Mouse (Mus musculus) olfactory bulb, adult 2 months (tissue): Measurements from ENCODE around the gene Dcun1d3. TPM values are rescaled to one million over a fixed set of nuclear protein-coding genes. Genes with fewer than 3 reads are reported as not detected.

Experiments used
- H3K27ac ChIP-seq: fragments of 200-500 bp; 2 replicates; pipeline ENCODE4 v1.5.1; 2012; ENCODE audit warnings: low read depth, low read length; ENCODE audit not compliant: insufficient read depth
- H3K4me1 ChIP-seq: fragments of 200-500 bp; 2 replicates; pipeline ENCODE4 v1.6.1; 2012; ENCODE audit warnings: low read length; ENCODE audit not compliant: control insufficient read depth, insufficient read depth
- H3K4me3 ChIP-seq: fragments of 200-500 bp; 2 replicates; pipeline ENCODE4 v1.5.1; 2012; ENCODE audit warnings: mild to moderate bottlenecking, low read depth, low read length, moderate library complexity; ENCODE audit not compliant: insufficient read depth
- CTCF ChIP-seq: fragments of 200-500 bp; IDR thresholded peaks from 2 replicates; pipeline ENCODE4 v1.5.1; 2012; ENCODE audit warnings: low read depth, mild to moderate bottlenecking, low read length, moderate library complexity; ENCODE audit not compliant: insufficient read depth
- POLR2A ChIP-seq: fragments of 200-500 bp; IDR thresholded peaks from 2 replicates; pipeline ENCODE4 v1.6.1; 2012; ENCODE audit warnings: mild to moderate bottlenecking, low read depth, low read length, moderate library complexity; ENCODE audit not compliant: insufficient read depth
- WGBS: fragments of 180-500 bp; shearing (Covaris S2); methylation state at CpG from one replicate; pipeline ENCODE4 v1.1.7; 2018; 5-methylcytosine and 5-hydroxymethylcytosine counted together
- polyA plus RNA-seq: library from polyadenylated mRNA; stranded (reverse); fragments of >200 nt; gene quantifications from 2 replicates; pipeline ENCODE4 v1.2.4, GENCODE M21; 2012; ENCODE audit warnings: low replicate concordance; ENCODE audit not compliant: missing spikeins, insufficient read depth, insufficient read length

Dcun1d3 gene
- polyA plus RNA-seq, 1 experiment, result not detected

DNA sequence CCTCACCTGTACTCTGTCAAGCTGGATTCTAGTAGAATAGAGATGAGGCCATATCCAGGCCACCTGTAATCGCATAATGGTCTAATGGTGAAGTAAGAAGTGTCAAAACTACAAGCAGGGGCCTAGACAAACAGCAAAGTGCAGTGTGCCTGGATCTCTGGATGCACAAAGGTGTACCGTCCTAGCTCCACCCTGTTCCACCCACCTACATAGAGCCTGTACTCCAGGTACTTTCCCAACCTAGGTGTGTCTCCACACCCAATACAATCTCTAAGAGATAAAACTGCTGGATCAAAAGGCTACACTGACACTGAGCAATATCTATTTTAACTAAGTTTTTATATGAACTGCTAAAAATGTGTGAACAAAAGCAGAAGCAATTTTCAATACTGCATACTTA is 35.5 kb downstream of the Dcun1d3 start:
- H3K27ac ChIP-seq, result no peak overlapping the region
- H3K4me3 ChIP-seq, result no peak overlapping the region
- peaks cover 12% of the 10 kb centered on the region for H3K4me1 ChIP-seq
- no peak for TF ChIP-seq POLR2A
- TF ChIP-seq CTCF, result no peak
- 93% methylated on average over 2 of the region's 2 CpGs for WGBS

DNA sequence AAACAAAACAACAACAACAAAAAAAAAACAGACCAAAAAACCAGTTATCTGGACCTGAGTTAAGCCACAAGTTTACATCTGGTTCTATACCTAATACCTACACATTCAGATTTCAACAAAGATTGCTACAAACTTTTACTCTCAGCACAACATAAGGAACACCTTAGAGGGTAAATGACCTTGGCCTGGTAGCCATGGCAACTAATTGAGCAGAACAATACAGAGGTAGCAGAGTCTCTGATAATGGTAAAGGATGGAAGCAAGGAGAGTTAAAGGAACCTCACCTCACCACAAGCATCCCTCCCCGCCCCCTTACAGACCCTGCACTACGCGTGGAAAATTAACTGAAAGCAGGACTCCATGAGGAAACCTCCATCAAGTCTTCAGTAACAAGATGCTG is 36.0 kb downstream of the Dcun1d3 start:
- TF ChIP-seq CTCF (no peak), POLR2A (no peak)
- H3K4me3 ChIP-seq, result no peak overlapping the region
- peaks cover 12% of the 10 kb centered on the region for H3K4me1 ChIP-seq
- WGBS, result 91% methylated on average over 3 of the region's 3 CpGs
- H3K27ac ChIP-seq, result no peak overlapping the region

DNA sequence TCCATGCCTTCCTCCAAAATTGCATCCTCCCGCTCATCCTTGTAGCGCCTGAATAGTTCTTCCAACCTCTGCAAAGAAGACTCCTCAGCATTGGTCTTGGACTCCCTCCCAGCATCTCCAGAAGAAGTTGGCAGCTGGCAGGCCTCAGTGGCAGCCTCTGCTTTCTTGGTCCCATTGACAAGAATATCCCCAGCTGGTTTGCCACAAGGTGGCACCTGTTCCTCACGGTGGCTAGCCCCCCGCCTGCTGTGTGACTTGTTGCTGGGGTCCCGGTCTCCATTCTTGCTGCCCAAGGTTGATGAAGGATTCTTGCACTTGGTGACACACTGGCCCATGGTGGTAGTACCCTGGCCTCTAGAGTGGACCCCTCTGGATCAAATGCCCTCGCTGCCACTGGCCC is 36.6 kb downstream of the Dcun1d3 start:
- TF ChIP-seq CTCF (no peak), POLR2A (no peak)
- Histone ChIP-seq H3K4me1 (peaks cover 12% of the 10 kb centered on the region), H3K27ac (no peak overlapping the region), H3K4me3 (no peak overlapping the region)
- WGBS, result 78% methylated on average over 6 of the region's 6 CpGs

DNA sequence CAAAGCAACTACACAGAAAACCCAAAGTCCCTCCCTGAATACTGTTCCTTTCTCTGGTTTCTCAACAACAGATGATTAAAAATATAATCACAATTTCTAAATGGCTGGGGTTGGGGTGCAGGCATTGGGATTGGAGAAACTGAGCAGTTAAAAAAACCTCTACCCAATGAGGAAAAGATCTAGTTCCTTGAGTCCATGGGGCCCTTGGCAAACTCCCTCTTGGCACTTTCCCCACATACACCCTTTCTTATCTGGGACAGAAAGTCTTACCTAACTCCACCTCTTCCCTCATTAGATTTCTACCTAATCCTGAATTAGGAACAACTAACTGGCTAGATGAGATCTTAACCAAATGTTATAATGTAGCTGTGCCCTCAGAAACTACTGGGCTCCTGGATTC is 41.1 kb downstream of the Dcun1d3 start:
- no peak overlapping the region for H3K4me3 ChIP-seq
- no peak overlapping the region for H3K27ac ChIP-seq
- TF ChIP-seq CTCF, result no peak
- no peak for TF ChIP-seq POLR2A
- peaks cover 5% of the 10 kb centered on the region; the same call in 1 of the 2 replicates for H3K4me1 ChIP-seq

DNA sequence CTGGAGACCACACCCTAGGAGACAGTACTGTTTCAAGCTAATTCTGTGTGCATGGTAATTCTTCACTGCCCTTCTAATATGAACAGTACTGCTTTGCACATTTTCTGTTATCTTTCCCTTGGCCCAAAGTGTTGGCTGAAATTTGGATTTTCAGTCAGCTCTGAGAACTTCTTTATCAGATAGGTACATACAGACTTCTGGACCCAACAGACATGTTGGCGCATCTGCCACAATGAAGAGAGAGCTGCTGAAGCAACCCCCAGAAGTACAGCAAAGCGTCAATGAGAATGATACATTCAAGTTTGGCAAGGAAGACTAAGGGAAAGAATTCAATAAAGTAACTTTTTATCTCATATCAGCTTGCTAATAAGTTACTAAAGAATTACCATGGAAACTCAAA is 41.7 kb downstream of the Dcun1d3 start:
- TF ChIP-seq POLR2A (no peak), CTCF (no peak)
- no peak overlapping the region for H3K27ac ChIP-seq
- WGBS, result 99% methylated on average over 2 of the region's 2 CpGs
- peaks cover 1% of the 10 kb centered on the region; the same call in 1 of the 2 replicates for H3K4me1 ChIP-seq
- H3K4me3 ChIP-seq, result no peak overlapping the region

DNA sequence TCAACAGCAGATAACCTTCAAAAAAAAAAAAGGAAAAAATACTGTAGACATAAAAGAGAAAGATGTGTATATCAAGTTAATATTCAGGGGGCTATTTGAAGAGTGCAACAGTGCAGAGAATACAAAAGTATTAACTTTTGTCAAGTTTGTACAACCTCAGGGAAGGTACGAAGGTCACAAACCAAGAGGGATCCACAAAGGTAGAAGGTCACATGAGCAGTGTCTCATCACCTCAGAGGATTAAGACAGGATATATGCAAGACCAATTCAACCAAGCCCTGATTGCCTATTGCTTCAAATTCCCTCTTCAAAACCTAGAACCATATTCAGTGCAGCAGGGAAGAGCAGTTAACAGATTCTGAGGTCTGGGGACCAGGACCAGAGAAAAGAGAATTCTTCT is 42.9 kb downstream of the Dcun1d3 start:
- H3K4me1 ChIP-seq, result no peaks in the 10 kb centered on the region
- no peak overlapping the region for H3K4me3 ChIP-seq
- no peak overlapping the region for H3K27ac ChIP-seq
- 98% methylated on average over 1 of the region's 1 CpGs for WGBS
- no peak for TF ChIP-seq POLR2A
- no peak for TF ChIP-seq CTCF

DNA sequence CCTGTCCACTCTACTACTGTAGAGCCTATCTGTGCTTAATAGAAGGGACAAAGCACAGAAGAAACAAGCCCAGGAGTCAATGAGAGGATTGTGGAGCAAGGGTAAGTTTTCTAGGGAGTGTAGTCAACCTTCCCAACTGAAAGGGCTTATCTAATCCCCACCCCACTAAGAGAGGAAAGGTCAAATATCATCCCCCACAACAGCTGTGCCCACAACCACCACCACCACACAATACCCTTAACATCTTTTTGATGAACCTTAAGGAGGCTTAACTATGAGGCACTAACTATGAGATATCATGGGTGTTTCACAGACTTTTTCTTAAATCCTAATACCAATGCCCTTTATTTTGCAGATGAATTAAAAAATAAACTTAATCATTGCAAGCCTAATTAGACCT is 43.6 kb downstream of the Dcun1d3 start:
- Histone ChIP-seq H3K4me3 (no peak overlapping the region), H3K27ac (no peak overlapping the region), H3K4me1 (no peaks in the 10 kb centered on the region)
- TF ChIP-seq POLR2A (no peak), CTCF (no peak)

DNA sequence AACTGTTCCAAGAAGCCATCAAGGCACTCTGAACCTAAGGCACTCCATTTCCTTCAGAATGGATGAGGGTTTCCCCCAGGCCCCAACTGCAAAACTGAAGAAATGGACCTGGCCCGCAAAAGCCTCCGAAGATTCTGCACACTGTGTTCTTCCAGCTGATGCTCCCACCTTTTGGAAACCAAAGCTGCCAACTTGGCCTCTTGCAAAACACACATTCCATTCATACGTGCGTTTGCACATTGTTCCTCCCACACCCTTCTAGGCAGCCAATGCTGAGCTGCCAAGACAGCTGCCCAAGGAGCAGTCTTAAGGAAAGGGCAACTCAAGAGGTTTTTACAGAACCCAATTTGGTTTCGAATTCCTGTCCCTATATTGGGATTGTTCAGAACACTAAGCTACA is 45.4 kb downstream of the Dcun1d3 start:
- TF ChIP-seq CTCF (no peak), POLR2A (no peak)
- whole genome bisulfite sequencing, result 50% methylated on average over 5 of the region's 5 CpGs
- Histone ChIP-seq H3K4me3 (no peak overlapping the region), H3K27ac (no peak overlapping the region), H3K4me1 (no peaks in the 10 kb centered on the region)

DNA sequence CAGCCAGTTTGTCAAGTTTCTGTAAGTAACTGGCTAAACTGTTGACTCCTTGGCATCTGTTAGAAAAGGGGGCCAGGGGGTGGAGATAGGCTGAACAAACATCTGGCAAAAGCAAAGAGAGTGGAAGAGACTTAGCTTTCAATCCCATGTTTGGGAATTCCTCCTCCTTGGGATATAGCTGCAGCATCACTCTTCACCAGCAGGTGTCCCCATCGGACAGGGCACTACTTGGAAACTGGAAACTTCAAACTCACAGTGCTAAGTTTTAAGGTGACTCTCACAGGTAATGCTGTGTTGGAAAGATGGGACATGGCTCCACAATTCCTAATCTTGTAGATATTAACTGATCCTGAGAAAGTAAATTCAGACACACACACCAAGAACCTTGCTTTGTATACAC is 47.0 kb downstream of the Dcun1d3 start:
- WGBS, result 0% methylated on average over 1 of the region's 1 CpGs
- H3K4me1 ChIP-seq, result no peaks in the 10 kb centered on the region
- no peak for TF ChIP-seq CTCF
- TF ChIP-seq POLR2A, result no peak
- H3K27ac ChIP-seq, result no peak overlapping the region
- H3K4me3 ChIP-seq, result no peak overlapping the region

DNA sequence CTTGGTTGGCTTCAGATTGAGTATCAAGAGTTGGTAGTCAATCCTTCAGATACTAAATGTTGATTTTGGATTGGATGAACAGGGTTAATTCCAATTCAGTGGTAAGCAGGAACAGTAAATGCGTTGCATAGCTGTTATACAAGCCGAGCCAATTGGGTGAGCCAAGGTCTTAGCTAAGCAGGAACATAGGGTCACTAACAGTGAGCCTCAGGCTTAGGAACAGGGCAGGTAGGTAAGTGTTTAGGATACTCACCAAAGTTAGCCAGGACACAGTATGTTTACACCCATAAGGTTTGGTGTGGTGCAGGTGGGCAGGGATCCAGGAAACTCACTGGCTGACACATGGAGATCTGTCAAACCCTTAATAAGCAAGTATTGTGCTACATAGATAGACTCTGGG is 48.7 kb downstream of the Dcun1d3 start:
- no peaks in the 10 kb centered on the region for H3K4me1 ChIP-seq
- no peak overlapping the region for H3K4me3 ChIP-seq
- TF ChIP-seq POLR2A (no peak), CTCF (no peak)
- no peak overlapping the region for H3K27ac ChIP-seq
- WGBS, result 79% methylated on average over 2 of the region's 2 CpGs
